Mouse (Mus musculus): ENCODE data around the gene Taf10.

- TF ChIP-seq CHD2 (IDR thresholded peaks at IDR 0.05; ENCODE audit: low read length) (no peak), CTCF (IDR thresholded peaks at IDR 0.05 in 2 of 3, conservative IDR thresholded peaks at IDR 0.05 in 1 of 3; ENCODE audit: control insufficient read depth in 1 of 3, insufficient read depth in 1 of 3, low read depth in 2 of 3, low read length in 3 of 3, poor library complexity in 1 of 3, severe bottlenecking in 1 of 3) (no peak), UBTF (IDR thresholded peaks at IDR 0.05; ENCODE audit: borderline replicate concordance, insufficient read depth, low read depth, low read length) (no peak), POLR2A (IDR thresholded peaks at IDR 0.05; ENCODE audit: control insufficient read depth in 1 of 2, insufficient read depth in 1 of 2, low read depth in 1 of 2, low read length in 2 of 2, poor library complexity in 1 of 2) (no peak), NELFE (IDR thresholded peaks at IDR 0.05; ENCODE audit: low read depth, low read length) (no peak), HCFC1 (IDR thresholded peaks at IDR 0.05; ENCODE audit: low read depth, low read length) (no peak), E2F4 (IDR thresholded peaks at IDR 0.05; ENCODE audit: borderline replicate concordance, low read depth, low read length) (no peak), GATA1 (IDR thresholded peaks at IDR 0.05; ENCODE audit: low read depth, low read length) (no peak), TAL1 (IDR thresholded peaks at IDR 0.05; ENCODE audit: low read length) (no peak)
Measured at GRCm38 (mm10) chr7:105786506-105787284, 42.5 kb upstream of the Taf10 start.

All from MEL (cell line).